Mouse (Mus musculus) MEL (cell line): ENCODE data around the gene Egfl8. TPM values are rescaled to one million over a fixed set of nuclear protein-coding genes. Genes with fewer than 3 reads are reported as not detected.

Experiments used
- DNase-seq: peaks from one replicate; pipeline ENCODE4 v3.0.0; 2011; ENCODE audit warnings: low read depth, low spot score
- H3K27ac ChIP-seq: 2 replicates; pipeline ENCODE4 v1.5.1; 2012; ENCODE audit warnings: low read depth, mild to moderate bottlenecking, control low read depth, low read length, moderate library complexity; ENCODE audit not compliant: control insufficient read depth
- H3K27me3 ChIP-seq, 2 experiments: fragments of 150-350 bp in 1 of 2; sonication (generic) in 1 of 2; 2 replicates each; pipeline ENCODE4 v1.6.1; 2012; ENCODE audit warnings: low read length in 2 of 2, mild to moderate bottlenecking in 2 of 2, improper control_type of control experiment in 1 of 2, moderate library complexity in 1 of 2; ENCODE audit not compliant: insufficient read depth in 2 of 2, control insufficient read depth in 1 of 2
- H3K36me3 ChIP-seq, 2 experiments: 2 replicates each; pipeline ENCODE4 v1.6.1; 2012 to 2014; ENCODE audit warnings: low read length in 2 of 2, improper control_type of control experiment in 1 of 2, inconsistent platforms in 1 of 2, mild to moderate bottlenecking in 1 of 2; ENCODE audit not compliant: insufficient read depth in 2 of 2, control insufficient read depth in 1 of 2
- H3K4me1 ChIP-seq, 2 experiments: fragments of 150-350 bp in 1 of 2; sonication (generic) in 1 of 2; 2 replicates each; pipeline ENCODE4 v1.6.1; 2012; ENCODE audit warnings: low read length in 2 of 2, improper control_type of control experiment in 1 of 2, mild to moderate bottlenecking in 1 of 2; ENCODE audit not compliant: insufficient read depth in 2 of 2, control insufficient read depth in 1 of 2
- H3K4me3 ChIP-seq, 2 experiments: fragments of 150-350 bp in 1 of 2; sonication (generic) in 1 of 2; 2 replicates each; pipeline ENCODE4 v1.5.1; 2012; ENCODE audit warnings: low read depth in 2 of 2, low read length in 2 of 2, mild to moderate bottlenecking in 2 of 2, moderate library complexity in 2 of 2, control low read depth in 1 of 2, improper control_type of control experiment in 1 of 2; ENCODE audit not compliant: control insufficient read depth in 1 of 2, insufficient read depth in 1 of 2
- H3K79me2 ChIP-seq: 2 replicates; pipeline ENCODE4 v1.6.1; 2012; ENCODE audit warnings: mild to moderate bottlenecking, low read length, moderate library complexity; ENCODE audit not compliant: control insufficient read depth, poor library complexity, insufficient read depth
- H3K9ac ChIP-seq: 2 replicates; pipeline ENCODE4 v1.6.1; 2012; ENCODE audit warnings: low read depth, mild to moderate bottlenecking, control low read depth, low read length, moderate library complexity; ENCODE audit not compliant: control insufficient read depth, poor library complexity, severe bottlenecking
- H3K9me3 ChIP-seq: fragments of 150-350 bp; sonication (generic); replicated peaks from 2 replicates; pipeline ENCODE4 v1.6.1; 2012; ENCODE audit warnings: mild to moderate bottlenecking, low read length, improper control_type of control experiment, moderate library complexity; ENCODE audit not compliant: insufficient read depth
- BHLHE40 ChIP-seq: IDR thresholded peaks from 2 replicates; pipeline ENCODE4 v1.6.1; 2012; ENCODE audit warnings: low read depth, mild to moderate bottlenecking, inconsistent platforms, low read length, improper control_type of control experiment, borderline replicate concordance
- CHD1 ChIP-seq: IDR thresholded peaks from 2 replicates; pipeline ENCODE4 v1.6.1; 2012; ENCODE audit warnings: low read depth, mild to moderate bottlenecking, inconsistent platforms, low read length, improper control_type of control experiment
- CHD2 ChIP-seq: IDR thresholded peaks from 2 replicates; pipeline ENCODE4 v1.6.1; 2011; ENCODE audit warnings: low read length, improper control_type of control experiment
- E2F4 ChIP-seq: IDR thresholded peaks from 2 replicates; pipeline ENCODE4 v1.6.1; 2011; ENCODE audit warnings: low read depth, low read length, improper control_type of control experiment, borderline replicate concordance
- ELF1 ChIP-seq: IDR thresholded peaks from 2 replicates; pipeline ENCODE4 v1.6.1; 2014; ENCODE audit warnings: low read depth, mild to moderate bottlenecking, inconsistent platforms, low read length, improper control_type of control experiment, moderate library complexity
- EP300 ChIP-seq, 2 experiments: IDR thresholded peaks; 2 replicates each; pipeline ENCODE4 v1.6.1; 2011; ENCODE audit warnings: improper control_type of control experiment in 2 of 2, low read length in 2 of 2, low read depth in 1 of 2, mild to moderate bottlenecking in 1 of 2
- ETS1 ChIP-seq: IDR thresholded peaks from 2 replicates; pipeline ENCODE4 v1.6.1; 2012; ENCODE audit warnings: low read depth, mild to moderate bottlenecking, inconsistent platforms, low read length, improper control_type of control experiment, moderate library complexity
- GATA1 ChIP-seq: IDR thresholded peaks from 2 replicates; pipeline ENCODE4 v1.6.1; 2011; ENCODE audit warnings: low read depth, low read length, improper control_type of control experiment
- HCFC1 ChIP-seq: IDR thresholded peaks from 2 replicates; pipeline ENCODE4 v1.6.1; 2012; ENCODE audit warnings: low read depth, mild to moderate bottlenecking, inconsistent platforms, low read length, improper control_type of control experiment, moderate library complexity
- KAT2A ChIP-seq: conservative IDR thresholded peaks from 2 replicates; pipeline ENCODE4 v1.6.1; 2012; ENCODE audit warnings: low read depth, low read length, improper control_type of control experiment, inconsistent platforms
- MAX ChIP-seq: IDR thresholded peaks from 2 replicates; pipeline ENCODE4 v1.6.1; 2011; ENCODE audit warnings: low read length, improper control_type of control experiment
- MXI1 ChIP-seq: IDR thresholded peaks from 2 replicates; pipeline ENCODE4 v1.6.1; 2011; ENCODE audit warnings: mild to moderate bottlenecking, low read depth, low read length, improper control_type of control experiment
- MYB ChIP-seq: IDR thresholded peaks from 2 replicates; pipeline ENCODE4 v1.6.1; 2011; ENCODE audit warnings: mild to moderate bottlenecking, low read depth, low read length, improper control_type of control experiment
- NRF1 ChIP-seq: IDR thresholded peaks from 2 replicates; pipeline ENCODE4 v1.6.1; 2014; ENCODE audit warnings: low read depth, mild to moderate bottlenecking, inconsistent platforms, low read length, improper control_type of control experiment, moderate library complexity; ENCODE audit not compliant: poor library complexity, insufficient read depth, severe bottlenecking
- POLR2AphosphoS5 ChIP-seq: IDR thresholded peaks from 2 replicates; pipeline ENCODE4 v1.6.1; 2012; ENCODE audit warnings: low read depth, borderline replicate concordance, mild to moderate bottlenecking, inconsistent platforms, low read length, moderate library complexity, mixed read lengths
- RAD21 ChIP-seq: IDR thresholded peaks from 2 replicates; pipeline ENCODE4 v1.6.1; 2011; ENCODE audit warnings: mild to moderate bottlenecking, low read depth, low read length, improper control_type of control experiment
- SMC3 ChIP-seq: IDR thresholded peaks from 2 replicates; pipeline ENCODE4 v1.6.1; 2011; ENCODE audit warnings: low read depth, low read length, improper control_type of control experiment
- TBP ChIP-seq: IDR thresholded peaks from 2 replicates; pipeline ENCODE4 v1.8.0; 2011; ENCODE audit warnings: low read depth, low read length, improper control_type of control experiment
- USF2 ChIP-seq, 2 experiments: IDR thresholded peaks; 2 replicates each; pipeline ENCODE4 v1.6.1; 2011 to 2012; ENCODE audit warnings: improper control_type of control experiment in 2 of 2, low read length in 2 of 2, borderline replicate concordance in 1 of 2, inconsistent platforms in 1 of 2, low read depth in 1 of 2, mild to moderate bottlenecking in 1 of 2; ENCODE audit not compliant: insufficient read depth in 1 of 2
- ZC3H11A ChIP-seq: IDR thresholded peaks from 2 replicates; pipeline ENCODE4 v1.6.1; 2012; ENCODE audit warnings: low read depth, mild to moderate bottlenecking, inconsistent platforms, low read length, improper control_type of control experiment
- ZKSCAN1 ChIP-seq: IDR thresholded peaks from 2 replicates; pipeline ENCODE4 v1.6.1; 2012; ENCODE audit warnings: low read depth, mild to moderate bottlenecking, inconsistent platforms, low read length, improper control_type of control experiment, moderate library complexity
- ZMIZ1 ChIP-seq: IDR thresholded peaks from 2 replicates; pipeline ENCODE4 v1.6.1; 2012; ENCODE audit warnings: low read depth, mild to moderate bottlenecking, inconsistent platforms, low read length, improper control_type of control experiment, moderate library complexity
- ZNF384 ChIP-seq: IDR thresholded peaks from 2 replicates; pipeline ENCODE4 v1.6.1; 2012; ENCODE audit warnings: low read depth, mild to moderate bottlenecking, inconsistent platforms, low read length, improper control_type of control experiment
- polyA plus RNA-seq, 2 experiments: library from polyadenylated mRNA; stranded (reverse) in 1 of 2; unstranded in 1 of 2; fragments of >175 nt in 1 of 2; fragments of >200 nt in 1 of 2; gene quantifications; 2 replicates each; pipeline versions ENCODE4 v1.2.1 to v1.2.4; 2012; ENCODE audit warnings: low replicate concordance in 2 of 2, low read depth in 1 of 2; ENCODE audit not compliant: insufficient read length in 2 of 2, insufficient read depth in 1 of 2, missing spikeins in 1 of 2
- total RNA-seq: library from RNA; depleted of rRNA; stranded (reverse); fragments of 300-350 nt; gene quantifications from 2 replicates; pipeline ENCODE4 v1.2.3, GENCODE M21; 2012

The Egfl8 gene
- total and polyA plus RNA-seq, 3 experiments = 0.89 to 1.6 TPM; not detected in 1

DNA sequence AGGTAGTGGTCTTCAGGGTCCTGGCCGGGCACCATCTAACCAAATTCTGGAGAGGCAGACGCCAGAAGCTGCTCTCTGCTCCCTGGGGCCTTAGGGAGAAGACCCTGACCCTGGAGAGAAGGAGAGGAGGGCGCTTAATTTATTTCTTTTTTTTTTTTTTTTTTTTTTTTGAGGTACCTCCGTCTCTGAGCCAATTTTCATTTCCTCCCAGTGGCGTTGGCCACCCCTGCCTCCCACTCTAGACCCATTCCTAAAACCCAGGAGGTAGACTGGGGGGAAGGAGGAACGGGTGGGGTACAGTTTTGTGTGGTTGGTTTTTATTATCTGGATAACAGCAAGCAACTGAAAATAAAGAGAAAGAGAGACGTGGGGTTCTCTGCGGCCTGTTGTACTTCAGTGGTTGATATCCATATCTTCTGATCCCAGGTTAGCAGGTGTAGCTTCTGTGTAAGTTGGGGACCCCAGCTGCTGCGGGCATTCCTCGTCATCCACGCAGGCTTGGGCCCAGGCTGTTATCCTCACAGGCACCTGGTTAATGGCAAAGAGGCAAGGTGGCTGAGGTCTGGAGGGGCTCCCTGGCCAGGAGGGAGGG lies 2.6 kb downstream of the Egfl8 start (continued):
- TF ChIP-seq SMC3 = peak; percentile 2; the same call in 1 of the 2 replicates
- TF ChIP-seq GATA1 = peak; percentile 83
- TF ChIP-seq ELF1 = no peak
- TF ChIP-seq MXI1 = peak; percentile 61
- no peak for TF ChIP-seq NRF1
- TF ChIP-seq ETS1 = peak; percentile 91
- no peak for TF ChIP-seq CHD1
- no peak for TF ChIP-seq TBP
- TF ChIP-seq KAT2A = 0 out of 2 replicates have a peak, but pooled peaks have one; percentile 19
- TF ChIP-seq CHD2 = no peak

DNA sequence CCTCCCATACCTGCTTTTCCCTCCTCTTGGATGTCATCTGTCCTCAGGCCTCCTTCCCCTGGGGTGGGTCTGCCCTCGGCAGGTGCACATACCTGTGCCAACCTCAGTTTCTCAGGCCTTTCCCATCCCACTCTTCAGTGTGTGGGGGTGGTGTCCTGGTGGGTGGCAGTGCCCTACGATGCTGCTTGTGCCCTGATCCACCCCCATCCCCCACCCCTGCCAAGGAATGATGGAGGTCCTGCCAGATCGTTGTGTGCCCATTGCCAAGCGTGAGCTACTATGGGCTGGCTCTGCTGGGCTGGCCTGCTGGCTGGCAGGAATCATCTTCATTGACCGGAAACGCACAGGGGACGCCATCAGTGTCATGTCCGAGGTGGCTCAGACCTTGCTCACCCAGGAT lies 4.7 kb downstream of the Egfl8 start:
- no peak for DNase-seq
- TF ChIP-seq ZMIZ1 (no peak), ZNF384 (no peak), USF2 (IDR thresholded peaks at IDR 0.05; ENCODE audit: borderline replicate concordance in 1 of 2, insufficient read depth in 1 of 2, low read depth in 1 of 2, low read length in 2 of 2) (no peak), NRF1 (no peak), ELF1 (no peak), CHD2 (no peak), POLR2AphosphoS5 (no peak), BHLHE40 (no peak), ETS1 (no peak)
- Histone ChIP-seq H3K27ac (no peak overlapping the region), H3K36me3 (peaks cover 0 to 23% of the 10 kb centered on the region in 2 experiments; a peak in 2 of 4 replicates), H3K4me3 (no peak overlapping the region), H3K9me3 (no peaks in the 10 kb centered on the region), H3K79me2 (peaks cover 32% of the 10 kb centered on the region), H3K27me3 (no peaks in the 10 kb centered on the region), H3K4me1 (peaks cover 11 to 40% of the 10 kb centered on the region in 2 experiments; a peak in 3 of 4 replicates), H3K9ac (no peak overlapping the region)

- Histone ChIP-seq H3K9ac (no peak overlapping the region), H3K27me3 (no peaks in the 10 kb centered on the region), H3K4me3 (no peak overlapping the region), H3K9me3 (no peaks in the 10 kb centered on the region), H3K79me2 (peaks cover 43% of the 10 kb centered on the region), H3K36me3 (peaks cover 0 to 15% of the 10 kb centered on the region in 2 experiments; a peak in 2 of 4 replicates), H3K4me1 (peaks cover 9 to 31% of the 10 kb centered on the region in 2 experiments; a peak in 3 of 4 replicates), H3K27ac (no peak overlapping the region)
- no peak for DNase-seq
- TF ChIP-seq SMC3 = no peak
- TF ChIP-seq ELF1 = no peak
- no peak for TF ChIP-seq ZC3H11A
- TF ChIP-seq KAT2A = no peak
- no peak for TF ChIP-seq BHLHE40
- no peak for TF ChIP-seq MYB
- TF ChIP-seq HCFC1 = no peak
- TF ChIP-seq RAD21 = no peak
- TF ChIP-seq E2F4 = no peak
- no peak for TF ChIP-seq CHD2
- no peak for TF ChIP-seq CHD1
- TF ChIP-seq EP300 (IDR thresholded peaks at IDR 0.05; ENCODE audit: low read depth in 1 of 2, low read length in 2 of 2) = no peak
- TF ChIP-seq ZKSCAN1 = no peak
- TF ChIP-seq MAX = no peak
- TF ChIP-seq GATA1 = no peak
Observed at GRCm38 (mm10) chr17:34607997-34608396, 7.8 kb downstream of the Egfl8 start.
